ENCODE assay signal across 27 mouse cellular contexts in genomic region chr1:56583671-56584070, GRCm38 (mm10). TPM values are rescaled to one million over a fixed set of nuclear protein-coding genes. Genes with fewer than 3 reads are reported as not detected.
"Had no signal": no experiment of that assay in that cellular context is flagged by ENCODE, and none has a peak within 500 bp of the region (broad histone marks: within the 10 kb centered on the region; RNA-seq: fewer than 3 reads in every experiment).

No protein-coding gene starts in this region.

- H3K27ac ChIP-seq: liver, embryonic 15.5 days; midbrain, embryonic 10.5 days; midbrain, embryonic 12.5 days; neural tube, embryonic 13.5 days; neural tube, embryonic 15.5 days had no signal

- H3K4me1 ChIP-seq: liver, embryonic 15.5 days; midbrain, embryonic 10.5 days; midbrain, embryonic 12.5 days; neural tube, embryonic 13.5 days; neural tube, embryonic 15.5 days had no signal

- H3K4me3 ChIP-seq: liver, embryonic 15.5 days; midbrain, embryonic 10.5 days; midbrain, embryonic 12.5 days; myocyte; neural tube, embryonic 13.5 days; neural tube, embryonic 15.5 days had no signal

- H3K27me3 ChIP-seq: liver, embryonic 15.5 days; midbrain, embryonic 12.5 days; neural tube, embryonic 13.5 days; neural tube, embryonic 15.5 days had no signal

- H3K4me2 ChIP-seq: liver, embryonic 15.5 days; lung, embryonic 14.5 days; midbrain, embryonic 12.5 days; neural tube, embryonic 13.5 days; neural tube, embryonic 15.5 days had no signal

- H3K9ac ChIP-seq: liver, embryonic 15.5 days; lung, embryonic 14.5 days; midbrain, embryonic 12.5 days; neural tube, embryonic 13.5 days; neural tube, embryonic 15.5 days had no signal

- DNase-seq: lung, adult 18-20 months; lung, embryonic 14.5 days; lung, postnatal 4 days; midbrain, embryonic 14.5 days; retina, postnatal 1 day; right cerebral cortex, adult 18-20 months; right cerebral cortex, postnatal 25 days; right cerebral cortex, postnatal 4 days; spleen, adult 18-20 months; thymus, adult 18-20 months; thymus, postnatal 14 days; thymus, postnatal 36 days had no signal

- H3K36me3 ChIP-seq: liver, embryonic 15.5 days; midbrain, embryonic 10.5 days; midbrain, embryonic 12.5 days; neural tube, embryonic 13.5 days; neural tube, embryonic 15.5 days had no signal

- H3K9me3 ChIP-seq: liver, embryonic 15.5 days; midbrain, embryonic 10.5 days; midbrain, embryonic 12.5 days; neural tube, embryonic 13.5 days; neural tube, embryonic 15.5 days had no signal

- ATAC-seq: midbrain, embryonic 16.5 days had no signal

RNA-seq across cellular contexts. Expression of gene Hsfy2, which starts 53.6 kb away (rescaled TPM):
- total RNA-seq: megakaryocyte, adult 5-6 weeks; megakaryocyte-erythroid progenitor cell, adult 5-6 weeks had no signal
- polyA plus RNA-seq: liver, embryonic 15.5 days; lung, embryonic 14.5 days; lung, embryonic 16.5 days; midbrain, embryonic 10.5 days; midbrain, embryonic 12.5 days; midbrain, embryonic 14.5 days; midbrain, embryonic 16.5 days; myocyte; neural tube, embryonic 11.5 days; neural tube, embryonic 13.5 days; neural tube, embryonic 15.5 days; small intestine, adult 2 months; stomach, embryonic 14.5 days; stomach, embryonic 16.5 days; thymus, postnatal 0 days had no signal
